Mouse (Mus musculus): ENCODE measurements around the gene Akr1b7. TPM values are rescaled to one million over a fixed set of nuclear protein-coding genes. Genes with fewer than 3 reads are reported as not detected.

The Akr1b7 gene
- polyA plus RNA-seq, 1 experiment from 2014 or later = not detected

Other genes starting within 250 kb of the Akr1b7 start
- 35.8 and 36.3 TPM in 2 replicates for gene Slc35b4, start 235.2 kb upstream of the Akr1b7 start, polyA plus RNA-seq (2015; fragmentation: Nextera tagmentation; extraction: Ambion mirVana)
- gene Akr1b3, start 94.9 kb upstream of the Akr1b7 start, polyA plus RNA-seq (2015; fragmentation: Nextera tagmentation; extraction: Ambion mirVana) = 176 and 192 TPM in 2 replicates
- 11.0 and 12.0 TPM in 2 replicates for gene Akr1b8, start 58.2 kb upstream of the Akr1b7 start, polyA plus RNA-seq (2015; fragmentation: Nextera tagmentation; extraction: Ambion mirVana)
- gene Akr1b10, start 28.1 kb upstream of the Akr1b7 start, polyA plus RNA-seq (2015; fragmentation: Nextera tagmentation; extraction: Ambion mirVana) = 55.7 and 59.7 TPM in 2 replicates
- gene Bpgm, start 63.9 kb downstream of the Akr1b7 start, polyA plus RNA-seq (2015; fragmentation: Nextera tagmentation; extraction: Ambion mirVana) = 69.1 and 111 TPM in 2 replicates
- 165 and 173 TPM in 2 replicates for gene Cald1, start 186.2 kb downstream of the Akr1b7 start, polyA plus RNA-seq (2015; fragmentation: Nextera tagmentation; extraction: Ambion mirVana)